Mouse (Mus musculus) frontal cortex, postnatal 36 days (tissue): ENCODE measurements at regions not wholly inside any gene's neighbourhood (a gene's known extent, or its start where the extent isn't known, plus 50 kb on each side); places are given as distances from the start of the nearest gene placed in this dataset.

Experiments used
- DNase-seq, 2 experiments: peaks; one replicate each; pipeline ENCODE4 v3.0.0; 2022; ENCODE audit warnings: low spot score in 2 of 2

DNA sequence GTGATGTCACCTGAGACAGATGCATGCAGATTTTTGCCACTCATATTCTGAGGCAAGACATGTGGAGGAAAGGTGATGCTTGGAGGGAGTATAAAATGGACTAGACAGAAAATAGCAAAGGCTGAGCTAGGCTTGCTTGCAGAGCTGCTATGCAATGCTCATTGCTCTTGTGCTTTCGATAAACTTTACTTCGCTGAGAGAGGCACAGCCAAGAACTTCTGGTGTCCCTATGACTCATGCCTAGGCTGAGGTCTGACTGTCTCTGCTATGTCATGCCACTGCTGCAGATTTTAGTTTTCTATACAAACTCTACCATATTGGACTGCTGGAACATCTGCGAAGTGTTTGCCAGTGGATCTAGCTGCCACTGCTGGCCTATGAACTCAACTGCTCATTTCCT lies 687.5 kb upstream of the Pou3f3 start:
- DNase-seq: peak in 1 of 2 experiments; percentile 4

DNA sequence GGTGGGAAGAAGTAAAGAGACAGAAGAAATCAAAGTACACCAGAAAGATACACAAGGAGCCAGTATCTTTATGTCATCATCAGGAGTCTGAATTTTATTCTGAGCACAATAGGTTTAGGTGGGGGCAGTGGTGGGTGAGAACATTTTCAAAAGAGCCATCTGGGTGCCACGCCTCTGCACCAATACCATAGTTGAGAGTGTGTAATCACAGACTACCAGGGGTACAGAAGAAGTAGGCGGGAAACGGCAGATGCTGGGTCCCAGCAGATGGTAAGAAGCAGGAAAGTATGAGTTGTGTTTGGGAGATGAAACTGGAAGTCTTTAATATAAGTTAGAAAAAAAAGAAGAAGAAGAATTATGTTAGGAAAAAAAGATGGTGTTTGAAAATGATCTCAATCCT lies 682.7 kb upstream of the Pou3f3 start:
- peak; percentile 83 to 93 for DNase-seq

DNA sequence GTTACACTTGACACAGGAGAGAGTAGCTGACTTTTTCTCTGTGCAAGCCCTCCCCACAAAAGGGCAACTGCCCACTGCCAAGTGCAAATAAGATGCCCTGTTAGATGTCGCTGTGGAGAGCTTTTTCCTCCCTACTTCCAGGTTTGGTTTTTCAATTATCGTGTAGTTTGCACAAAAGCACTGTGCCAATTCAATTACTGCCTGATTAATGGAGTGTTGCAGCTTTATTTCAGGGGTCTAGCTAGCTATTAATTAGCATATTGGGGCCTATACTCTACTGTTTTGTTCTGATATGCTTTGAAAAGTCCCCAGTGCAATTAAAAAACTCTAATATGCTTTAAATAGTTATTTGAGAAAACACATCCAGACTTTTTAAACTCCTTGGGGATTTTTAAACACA lies 676.6 kb upstream of the Pou3f3 start:
- DNase-seq: no peak

DNA sequence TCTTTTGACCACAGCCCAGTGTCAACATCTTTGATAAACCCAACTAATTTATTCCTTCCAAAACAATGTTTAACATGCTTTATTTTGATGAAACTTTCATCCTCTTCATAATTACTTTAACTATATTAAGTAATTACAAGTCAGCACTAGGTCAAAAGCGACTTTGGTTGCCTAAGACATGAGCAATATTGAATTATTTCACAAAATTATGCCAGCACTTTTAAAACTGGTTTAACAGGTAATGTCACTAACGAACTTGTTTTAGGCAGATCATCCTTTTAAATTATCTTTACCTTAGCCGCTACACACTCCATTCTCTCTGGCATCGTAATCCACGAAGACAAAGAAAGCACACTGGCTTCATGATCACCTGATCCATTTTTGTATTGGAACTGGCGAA lies 669.8 kb upstream of the Pou3f3 start:
- no peak for DNase-seq

DNA sequence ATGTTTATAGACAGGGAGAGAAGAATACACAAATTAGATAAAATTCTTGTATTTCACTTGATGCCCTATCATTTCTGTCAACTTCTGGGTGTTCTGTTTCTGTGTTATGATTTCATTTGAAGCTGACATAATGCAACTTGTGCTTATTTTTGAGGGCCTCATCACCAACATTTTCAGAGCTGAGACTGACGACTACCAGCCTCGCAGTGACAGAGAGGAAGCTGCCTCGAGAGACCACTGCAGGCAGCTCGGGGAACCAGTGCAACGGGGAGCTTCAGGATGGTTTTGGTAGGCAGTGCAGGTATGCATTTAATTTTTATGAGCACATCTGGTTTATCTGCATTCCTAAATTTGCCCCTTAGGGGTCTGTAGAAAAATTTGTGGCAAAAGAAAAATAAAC lies 669.1 kb upstream of the Pou3f3 start:
- DNase-seq: no peak

DNA sequence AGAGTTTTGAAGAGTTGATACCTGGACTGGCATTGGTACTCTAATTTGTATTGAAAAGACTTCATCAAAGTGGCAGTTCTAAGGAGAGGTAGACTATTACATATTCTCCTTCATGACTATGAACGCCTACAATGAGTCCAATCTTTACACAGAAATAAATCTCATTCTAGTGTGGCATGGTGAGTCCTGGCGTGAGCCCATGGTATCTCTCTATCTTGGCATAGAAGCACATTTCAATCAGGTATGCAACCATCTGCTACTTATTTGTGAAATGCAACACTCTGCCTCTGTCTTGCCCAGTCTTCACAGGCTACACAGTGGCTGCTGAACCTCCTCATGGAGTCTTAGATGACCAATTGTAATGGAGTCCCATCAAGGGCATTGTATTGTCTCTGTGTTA lies 661.8 kb upstream of the Pou3f3 start:
- DNase-seq: no peak

DNA sequence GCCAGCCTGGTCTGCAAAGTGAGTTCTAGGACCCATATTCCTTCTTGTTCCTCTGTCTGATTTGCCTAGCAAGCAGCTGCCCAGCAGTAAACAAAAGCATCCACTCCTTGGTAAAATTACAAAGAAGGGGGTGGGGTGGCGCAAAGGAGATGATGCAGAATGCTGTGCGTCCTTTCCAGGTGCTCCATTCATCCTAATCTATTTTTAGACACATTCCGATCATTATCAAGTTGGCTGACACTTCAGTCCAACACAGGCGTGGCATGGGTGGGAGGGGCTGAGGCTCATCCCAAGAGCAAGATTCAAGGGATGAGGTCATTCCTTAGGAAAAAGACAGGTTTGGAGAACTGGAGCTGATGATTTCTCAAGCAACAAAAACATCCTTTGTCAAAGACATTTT lies 660.2 kb upstream of the Pou3f3 start:
- DNase-seq: no peak

DNA sequence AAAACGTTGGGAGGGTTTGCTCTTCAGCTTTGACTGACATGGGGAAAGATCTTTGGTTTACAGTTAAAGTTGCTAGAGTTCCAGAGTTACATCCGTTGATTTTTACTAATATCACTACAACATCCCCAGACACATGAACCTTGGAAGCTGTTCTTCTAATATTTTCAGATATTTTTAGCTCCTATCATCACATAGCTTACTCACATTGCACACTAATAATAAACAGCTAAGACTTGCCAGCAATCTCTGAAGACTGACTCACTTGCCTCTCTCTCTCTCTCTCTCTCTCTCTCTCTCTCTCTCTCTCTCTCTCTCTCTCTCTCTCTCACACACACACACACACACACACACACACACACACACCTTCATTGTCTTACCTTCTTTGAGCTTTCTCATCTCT lies 654.0 kb upstream of the Pou3f3 start:
- DNase-seq: no peak

DNA sequence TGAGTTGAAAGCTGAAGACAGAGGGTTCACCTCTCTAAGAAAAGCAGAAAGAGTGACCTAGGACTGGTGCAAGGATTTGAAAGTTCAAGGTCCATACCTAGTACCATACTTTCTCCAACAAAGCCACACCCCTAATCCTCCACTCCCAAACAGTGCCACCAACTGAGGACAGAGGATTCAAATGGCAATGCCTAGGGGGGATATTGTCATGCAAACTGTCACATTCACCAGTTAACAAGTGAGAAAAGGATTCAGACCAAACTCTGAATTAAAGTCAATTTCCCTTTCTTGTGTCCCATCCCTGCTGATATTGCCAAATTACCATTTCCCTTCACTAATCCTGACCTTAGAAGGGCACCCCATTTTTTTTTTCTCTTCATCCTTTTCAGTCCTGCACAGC lies 637.1 kb upstream of the Pou3f3 start:
- no peak for DNase-seq

DNA sequence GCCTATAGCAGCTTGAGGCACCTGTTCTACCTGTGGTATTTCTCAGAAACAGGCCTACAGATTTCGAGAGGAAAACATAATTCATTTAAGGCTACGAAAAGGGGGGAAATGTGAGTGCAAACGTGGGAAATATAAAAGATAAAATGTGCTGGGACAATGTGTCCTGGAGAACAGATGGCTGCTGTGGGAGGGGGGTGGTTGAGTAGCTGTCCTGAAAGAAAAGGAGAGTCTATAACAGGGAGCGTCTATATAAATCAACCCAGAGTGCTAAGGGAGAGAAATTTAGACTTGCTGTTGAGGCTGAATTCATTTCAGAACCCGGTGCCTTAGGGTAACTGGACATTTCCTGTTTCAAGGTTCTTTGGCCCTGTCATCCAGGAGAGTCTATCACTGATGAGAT lies 625.5 kb upstream of the Pou3f3 start:
- DNase-seq: peak; percentile 60 to 73

DNA sequence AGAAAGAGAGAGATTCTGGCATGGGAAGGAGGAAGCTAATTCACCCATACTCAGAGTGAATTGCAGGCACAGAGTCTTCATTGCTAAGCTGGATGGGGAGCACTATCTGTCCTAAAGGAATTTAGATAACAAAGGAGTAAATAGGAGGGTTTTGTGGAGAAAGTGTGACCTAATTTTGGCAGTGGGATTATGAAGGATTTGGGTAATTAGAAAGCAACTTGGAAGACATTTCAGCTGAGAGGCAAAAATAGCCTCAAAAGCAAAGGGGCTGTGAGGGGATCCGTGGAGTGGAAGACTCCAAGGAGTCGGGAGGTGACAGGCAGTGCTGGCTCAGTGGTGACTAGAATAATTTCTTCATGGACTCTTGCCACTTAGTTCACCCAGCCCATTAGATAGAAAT lies 599.5 kb upstream of the Pou3f3 start:
- DNase-seq: no peak

DNA sequence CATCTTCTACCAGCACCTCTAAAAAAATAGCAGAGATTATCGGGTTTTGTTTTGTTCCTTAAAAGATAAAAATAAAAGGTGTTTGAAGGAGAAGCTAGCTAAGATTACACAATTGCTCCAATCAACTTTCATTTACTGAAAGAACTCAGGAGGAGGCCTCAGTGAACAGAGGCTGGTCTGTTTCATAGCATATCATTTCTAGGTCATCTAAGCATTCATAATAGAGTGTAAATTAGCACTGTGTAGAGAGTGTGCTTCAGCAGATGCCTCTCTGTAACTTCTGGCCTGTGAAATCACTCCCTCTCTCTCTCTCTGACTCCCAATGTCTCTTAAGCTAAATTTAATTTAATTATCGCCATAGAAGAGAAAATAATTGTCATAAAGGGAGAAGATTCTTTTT lies 597.0 kb upstream of the Pou3f3 start:
- DNase-seq: no peak

DNA sequence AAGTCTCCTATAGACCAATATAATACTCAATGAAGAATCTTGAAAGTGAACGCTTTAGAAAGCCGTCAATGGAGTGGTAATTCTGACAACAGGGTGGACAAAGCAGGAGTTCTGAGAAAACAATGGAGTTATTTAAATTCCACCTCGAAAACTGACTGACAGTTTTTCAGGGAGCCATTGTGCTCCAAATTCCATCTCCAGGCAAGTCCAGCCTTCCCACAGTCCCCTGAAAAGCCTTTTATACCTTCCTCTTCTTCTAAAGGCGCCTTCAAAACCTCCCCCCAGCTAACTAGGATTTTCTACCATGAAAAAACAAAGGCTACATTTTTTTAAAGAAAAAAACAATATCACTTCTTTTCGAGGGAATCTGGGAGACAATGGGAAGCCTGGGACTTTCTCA lies 588.0 kb upstream of the Pou3f3 start:
- no peak for DNase-seq

DNA sequence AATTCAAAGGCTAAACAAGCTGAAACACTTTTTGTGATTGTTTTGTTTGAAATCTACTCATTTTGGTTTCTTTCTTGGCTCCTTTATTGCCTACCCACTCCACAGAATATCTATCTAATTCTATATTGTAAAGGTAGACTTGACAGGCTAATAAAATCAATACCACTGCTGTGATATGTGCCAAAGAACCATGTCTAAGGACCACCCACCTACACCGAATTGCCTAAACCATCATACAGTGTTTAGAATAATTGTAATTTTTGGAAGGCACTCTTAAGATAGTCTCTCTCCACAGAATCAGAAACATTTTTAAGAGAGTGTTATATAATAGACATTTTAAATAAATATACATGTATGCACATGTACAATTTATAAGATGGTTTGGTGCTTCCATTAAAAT lies 587.6 kb upstream of the Pou3f3 start:
- no peak for DNase-seq

DNA sequence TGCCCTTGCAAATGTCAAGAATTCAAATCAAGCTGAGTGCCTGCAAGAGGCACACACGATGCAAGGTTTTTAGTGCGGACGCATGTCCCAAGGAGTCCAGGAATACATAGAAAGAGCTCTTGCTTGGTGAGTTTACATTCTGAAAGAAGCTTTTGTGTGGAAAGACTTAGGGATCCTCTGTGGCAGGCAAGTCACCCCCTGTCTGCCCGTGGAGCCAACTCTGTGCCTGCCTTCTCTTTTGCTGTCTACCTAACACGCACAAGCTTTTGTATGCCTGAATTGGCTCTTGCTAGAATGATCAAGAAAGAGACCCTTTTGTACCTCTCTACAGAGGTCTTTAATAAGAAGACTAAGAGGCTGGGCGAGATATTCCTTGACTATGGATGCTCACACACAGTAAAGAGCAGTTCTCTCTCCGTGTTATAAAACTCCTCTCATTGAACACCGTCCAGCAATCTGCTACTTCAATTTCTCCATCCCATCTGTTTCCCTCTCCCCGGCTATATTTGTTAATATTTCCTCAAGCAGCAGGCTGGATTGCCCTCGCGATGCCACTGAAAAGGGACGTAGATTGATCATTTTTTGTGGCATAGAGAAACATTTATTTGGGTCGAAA lies 543.3 kb upstream of the Pou3f3 start:
- peak; percentile 1 to 6 for DNase-seq

DNA sequence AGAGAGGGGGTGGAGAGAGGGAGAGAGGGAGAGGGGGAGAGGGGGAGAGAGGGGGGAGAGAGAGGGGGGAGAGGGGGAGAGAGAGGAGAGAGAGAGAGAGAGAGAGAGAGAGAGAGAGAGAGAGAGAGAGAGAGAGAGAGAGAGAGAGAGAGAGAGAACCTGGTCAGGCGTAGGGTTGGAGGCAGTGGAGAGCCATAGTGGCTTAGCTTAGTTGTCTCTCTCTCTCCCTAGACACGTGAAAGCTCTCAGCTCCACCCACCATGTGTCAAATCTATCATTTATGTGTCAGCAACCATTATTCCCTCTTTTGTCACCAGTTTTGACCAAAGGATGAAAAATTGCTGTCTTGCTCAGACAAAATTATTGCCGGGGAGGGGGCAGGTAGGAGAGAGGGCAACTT lies 542.7 kb upstream of the Pou3f3 start:
- no peak for DNase-seq

DNA sequence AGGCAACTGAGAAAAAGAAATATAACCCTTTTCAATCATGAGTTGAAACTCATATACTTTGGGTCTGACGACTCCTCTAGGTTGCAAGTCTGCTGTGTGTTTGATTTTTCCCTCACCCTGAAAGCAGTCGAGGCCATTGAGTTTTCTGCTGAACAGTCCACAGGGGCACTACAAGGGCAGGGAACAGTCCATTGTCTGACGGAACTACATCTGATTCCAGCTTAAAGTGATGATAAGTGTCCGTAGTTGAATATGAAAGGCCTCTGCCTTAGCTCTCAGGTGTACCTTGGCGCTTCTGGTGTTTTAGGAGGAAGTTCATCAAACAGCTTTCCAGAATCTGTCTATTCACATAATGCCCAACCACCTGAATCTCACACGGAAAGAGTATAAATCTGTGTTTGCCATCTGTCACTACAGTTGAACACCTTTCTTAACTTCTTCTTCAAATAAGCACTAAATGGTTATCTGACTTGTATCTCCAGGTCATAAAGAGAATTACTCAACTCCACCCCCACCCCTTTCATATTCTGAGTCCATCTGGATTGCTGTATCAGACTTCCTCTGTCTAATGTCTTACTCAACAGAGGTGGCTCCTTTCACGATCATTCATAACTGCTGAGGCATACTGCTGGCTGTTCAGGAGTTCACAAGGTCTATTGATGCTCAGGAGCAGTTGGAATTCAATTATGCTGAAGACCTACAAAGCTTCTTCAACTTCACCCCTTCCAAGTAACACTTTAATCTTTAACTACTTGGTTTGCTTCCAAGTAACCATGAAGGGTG lies 527.6 kb upstream of the Pou3f3 start:
- no peak for DNase-seq

DNA sequence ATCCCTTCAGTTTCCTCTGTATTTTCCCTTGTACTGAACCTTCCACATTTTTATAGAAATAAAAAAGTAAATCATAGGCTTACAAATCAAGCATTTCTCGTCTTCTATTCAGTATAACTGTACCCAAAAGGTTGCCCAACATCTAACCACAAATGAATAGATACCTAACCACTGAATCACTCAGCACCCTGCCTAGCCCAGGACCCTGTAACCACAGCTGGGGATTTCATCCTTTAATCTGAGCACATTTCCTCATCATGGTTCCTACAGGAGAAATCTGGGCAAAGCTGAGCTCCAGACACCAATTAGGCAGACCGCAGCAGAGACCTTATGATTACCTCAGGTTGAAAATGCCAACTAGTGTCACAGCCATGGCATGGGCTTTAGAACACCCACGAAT lies 526.1 kb upstream of the Pou3f3 start:
- no peak for DNase-seq

DNA sequence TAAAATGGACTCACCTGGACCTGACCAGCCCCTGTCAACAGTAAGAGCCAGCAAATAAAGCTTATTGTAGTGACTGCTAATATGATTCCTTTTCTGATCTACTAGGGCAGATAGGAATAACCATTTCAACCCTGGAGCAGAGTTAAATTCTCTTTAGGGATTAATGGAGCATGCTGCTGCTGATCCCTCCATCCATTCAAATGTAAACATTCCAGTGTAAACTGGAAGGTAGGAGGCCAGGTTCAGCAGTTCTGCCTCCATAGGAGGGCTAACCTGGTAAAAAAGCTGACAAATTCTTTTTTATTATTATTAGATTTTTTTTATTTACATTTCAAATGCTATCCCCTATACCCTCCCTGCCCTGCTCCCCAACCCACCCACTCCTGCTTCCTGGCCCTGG lies 509.3 kb upstream of the Pou3f3 start:
- DNase-seq: no peak

DNA sequence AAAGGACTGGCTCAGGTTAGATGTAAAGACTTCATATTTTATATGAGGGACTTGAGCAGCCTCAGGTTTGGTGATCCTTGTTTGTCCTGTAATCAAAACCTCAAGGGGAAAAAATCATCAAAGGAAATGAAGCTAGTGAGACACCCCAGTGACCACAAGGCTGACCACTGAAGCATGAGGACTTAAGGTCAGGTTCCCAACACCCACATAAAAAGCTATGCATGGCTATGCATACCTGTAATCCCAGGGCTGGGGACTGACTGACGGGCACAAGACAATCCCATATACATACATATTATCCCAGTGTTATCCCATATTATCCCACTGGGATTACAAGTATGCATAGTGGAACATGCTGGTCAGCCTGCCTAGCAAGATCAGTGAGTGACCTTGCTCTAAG lies 467.5 kb upstream of the Pou3f3 start:
- DNase-seq: no peak

DNA sequence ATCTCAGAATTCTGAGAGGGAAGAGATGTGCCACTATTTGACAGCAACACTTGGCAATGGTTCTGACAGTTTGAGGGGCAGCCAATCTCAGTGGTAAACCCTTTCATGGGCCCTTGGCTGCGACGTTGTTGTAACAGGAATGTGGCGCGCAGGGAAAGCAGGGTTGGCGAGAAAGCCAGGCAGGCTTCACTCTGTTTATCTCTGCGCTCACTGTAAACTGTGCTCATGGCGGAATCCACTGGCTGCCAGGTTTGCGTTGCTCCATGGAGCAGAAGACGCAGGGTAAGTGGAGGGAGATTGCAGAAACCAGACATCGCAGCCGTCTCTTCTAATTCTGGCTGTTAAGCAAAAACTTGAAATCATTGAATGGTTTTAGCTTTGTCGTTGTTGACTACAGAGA lies 465.9 kb upstream of the Pou3f3 start:
- DNase-seq: peak; percentile 40 to 41

DNA sequence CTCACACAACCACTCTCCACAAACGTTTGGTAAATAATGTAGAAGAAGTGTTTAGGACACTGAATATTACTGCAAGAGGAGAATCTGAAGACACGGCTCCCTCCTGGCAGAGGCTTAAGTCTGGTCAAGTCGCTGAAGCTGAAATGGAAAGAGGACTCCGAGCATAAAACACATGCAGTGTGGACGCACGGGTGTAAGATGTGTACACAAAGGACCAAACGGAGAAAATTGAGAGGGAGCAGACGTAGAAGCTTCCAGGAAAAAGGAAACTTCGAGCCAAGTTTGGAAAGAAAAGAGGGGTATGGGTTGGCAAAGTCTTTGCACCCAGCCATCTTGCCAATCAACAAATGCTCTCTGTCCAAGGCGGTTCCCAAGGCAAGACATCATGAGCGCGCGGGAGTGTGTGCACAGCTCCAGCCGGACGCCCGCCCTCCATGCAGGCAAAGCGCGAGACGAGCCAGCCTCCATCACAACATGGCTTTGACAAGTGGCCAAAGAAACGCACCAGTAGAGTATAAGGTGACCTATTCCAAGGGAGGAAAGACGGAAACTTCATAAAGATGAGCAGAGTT lies 465.0 kb upstream of the Pou3f3 start:
- DNase-seq: peak; percentile 47 to 64

DNA sequence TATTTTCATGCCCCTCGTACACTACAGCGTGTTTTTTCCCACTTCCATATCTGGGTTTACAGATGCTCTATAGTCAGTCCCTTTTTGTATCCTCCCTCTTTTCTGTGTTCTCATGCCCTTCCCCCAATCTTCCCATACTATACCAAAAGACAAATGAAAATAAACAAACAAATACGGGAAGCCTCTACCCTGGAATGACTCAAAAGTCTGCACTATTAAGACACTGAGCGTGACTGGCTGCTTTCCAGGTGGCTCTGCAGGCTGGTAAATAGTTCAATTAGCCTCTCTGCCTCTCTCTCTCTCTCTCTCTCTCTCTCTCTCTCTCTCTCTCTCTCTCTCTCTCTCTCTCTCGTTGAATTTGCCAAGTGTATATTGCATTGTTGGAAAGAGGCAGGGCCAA lies 464.5 kb upstream of the Pou3f3 start:
- no peak for DNase-seq
